In genomic region chr8:85073041-85073612, GRCm38 (mm10) we compare ENCODE assay signal across 9 mouse cellular contexts. TPM values are rescaled to one million over a fixed set of nuclear protein-coding genes. Genes with fewer than 3 reads are reported as not detected.
A peak's percentile ranks its signal among the peaks of the same experiment; 100 is the strongest.
DNase-seq lines count a peak whose midpoint lies in the region; ATAC-seq and TF ChIP-seq lines count a peak whose summit lies in the region.
"Had no signal": no experiment of that assay in that cellular context is flagged by ENCODE, and none has a peak within 500 bp of the region (broad histone marks: within the 10 kb centered on the region; RNA-seq: fewer than 3 reads in every experiment).

No protein-coding gene starts in this region.

- 91% methylated on average over 15 of the region's 15 CpGs for WGBS in forebrain, embryonic 13.5 days
- WGBS in forebrain, embryonic 16.5 days = 94% methylated on average over 15 of the region's 15 CpGs
- 87% methylated on average over 15 of the region's 15 CpGs for WGBS in lung, embryonic 15.5 days
- WGBS in lung, postnatal 0 days = 90% methylated on average over 15 of the region's 15 CpGs
- WGBS in hindbrain, embryonic 13.5 days = 93% methylated on average over 15 of the region's 15 CpGs

- peaks cover 19% of the 10 kb centered on the region for H3K4me1 ChIP-seq in forebrain, embryonic 13.5 days
- peaks cover 16% of the 10 kb centered on the region for H3K4me1 ChIP-seq in forebrain, embryonic 16.5 days (replicated peaks; ENCODE audit: control insufficient read depth, insufficient read depth, low read length)
- peaks cover 18% of the 10 kb centered on the region for H3K4me1 ChIP-seq in lung, embryonic 15.5 days
- no peaks in the 10 kb centered on the region; the same call in 1 of the 2 replicates for H3K4me1 ChIP-seq in lung, postnatal 0 days (ENCODE audit: insufficient read depth, low read depth, low read length)
- H3K4me1 ChIP-seq in hindbrain, embryonic 13.5 days (replicated peaks) = peaks cover 25% of the 10 kb centered on the region

- H3K27me3 ChIP-seq in forebrain, embryonic 13.5 days = no peaks in the 10 kb centered on the region
- no peaks in the 10 kb centered on the region for H3K27me3 ChIP-seq in forebrain, embryonic 16.5 days (replicated peaks; ENCODE audit: control insufficient read depth, insufficient read depth, low read length)
- no peaks in the 10 kb centered on the region for H3K27me3 ChIP-seq in lung, embryonic 15.5 days
- H3K27me3 ChIP-seq in lung, postnatal 0 days (replicated peaks; ENCODE audit: insufficient read depth, low read length) = no peaks in the 10 kb centered on the region
- no peaks in the 10 kb centered on the region for H3K27me3 ChIP-seq in hindbrain, embryonic 13.5 days
- H3K27me3 ChIP-seq in myocyte (ENCODE audit: control insufficient read depth, insufficient read depth, insufficient read length) = no peaks in the 10 kb centered on the region

- no peaks in the 10 kb centered on the region for H3K9me3 ChIP-seq in forebrain, embryonic 13.5 days (replicated peaks)
- no peaks in the 10 kb centered on the region for H3K9me3 ChIP-seq in forebrain, embryonic 16.5 days (ENCODE audit: control insufficient read depth, low read length)
- no peaks in the 10 kb centered on the region for H3K9me3 ChIP-seq in lung, embryonic 15.5 days
- no peaks in the 10 kb centered on the region for H3K9me3 ChIP-seq in lung, postnatal 0 days (ENCODE audit: low read length)
- no peaks in the 10 kb centered on the region for H3K9me3 ChIP-seq in hindbrain, embryonic 13.5 days

- no peak for ATAC-seq in forebrain, embryonic 13.5 days
- no peak for ATAC-seq in forebrain, embryonic 16.5 days
- no peak for ATAC-seq in lung, embryonic 15.5 days (ENCODE audit: borderline replicate concordance, extremely low read depth, low FRiP score, low TSS enrichment)
- ATAC-seq in lung, postnatal 0 days = no peak
- ATAC-seq in hindbrain, embryonic 13.5 days (ENCODE audit: low FRiP score) = no peak

- DNase-seq in lung, postnatal 0 days (ENCODE audit: low spot score) = no peak
- DNase-seq in adipocyte (ENCODE audit: low spot score) = no peak
- DNase-seq in retina, postnatal 1 day = no peak

- no peak for TF ChIP-seq EP300 in lung, postnatal 0 days (IDR thresholded peaks at IDR 0.05)

- no peak overlapping the region for H3K4me3 ChIP-seq in forebrain, embryonic 13.5 days
- H3K4me3 ChIP-seq in forebrain, embryonic 16.5 days (replicated peaks; ENCODE audit: low read length) = no peak overlapping the region
- no peak overlapping the region for H3K4me3 ChIP-seq in lung, embryonic 15.5 days
- H3K4me3 ChIP-seq in lung, postnatal 0 days (ENCODE audit: low read depth, low read length) = no peak overlapping the region
- no peak overlapping the region for H3K4me3 ChIP-seq in hindbrain, embryonic 13.5 days
- H3K4me3 ChIP-seq in myocyte = peak overlapping the region; percentile 82

- H3ac ChIP-seq in myocyte (ENCODE audit: control insufficient read depth, insufficient read length) = no peak overlapping the region

- H3K27ac ChIP-seq in forebrain, embryonic 13.5 days = no peak overlapping the region
- H3K27ac ChIP-seq in forebrain, embryonic 16.5 days (ENCODE audit: low read length) = no peak overlapping the region
- no peak overlapping the region for H3K27ac ChIP-seq in lung, embryonic 15.5 days
- H3K27ac ChIP-seq in lung, postnatal 0 days (ENCODE audit: low read length) = no peak overlapping the region
- no peak overlapping the region for H3K27ac ChIP-seq in hindbrain, embryonic 13.5 days

- TF ChIP-seq CTCF in lung, postnatal 0 days (IDR thresholded peaks at IDR 0.05) = no peak

- no peaks in the 10 kb centered on the region for H3K79me2 ChIP-seq in myocyte (ENCODE audit: control insufficient read depth, insufficient read depth)

- TF ChIP-seq POLR2A in myocyte (IDR thresholded peaks at IDR 0.05; ENCODE audit: insufficient read length, low read depth) = no peak

- H3K36me3 ChIP-seq in forebrain, embryonic 13.5 days (ENCODE audit: poor library complexity, severe bottlenecking) = peaks cover 45% of the 10 kb centered on the region
- H3K36me3 ChIP-seq in forebrain, embryonic 16.5 days (ENCODE audit: control insufficient read depth, insufficient read depth) = peaks cover 18% of the 10 kb centered on the region
- H3K36me3 ChIP-seq in lung, embryonic 15.5 days = peaks cover 34% of the 10 kb centered on the region
- H3K36me3 ChIP-seq in lung, postnatal 0 days (ENCODE audit: insufficient read depth, low read length) = no peaks in the 10 kb centered on the region
- H3K36me3 ChIP-seq in hindbrain, embryonic 13.5 days = peaks cover 51% of the 10 kb centered on the region
- peaks cover 12% of the 10 kb centered on the region for H3K36me3 ChIP-seq in myocyte (ENCODE audit: control insufficient read depth, insufficient read depth)

- H3K4me2 ChIP-seq in forebrain, embryonic 13.5 days = peak overlapping the region; percentile 73
- H3K4me2 ChIP-seq in forebrain, embryonic 16.5 days (ENCODE audit: low read length) = no peak overlapping the region
- peak overlapping the region; percentile 72; the same call in 1 of the 2 replicates for H3K4me2 ChIP-seq in lung, embryonic 15.5 days
- no peak overlapping the region for H3K4me2 ChIP-seq in lung, postnatal 0 days (replicated peaks; ENCODE audit: low read depth, low read length)
- peak overlapping the region; percentile 68 for H3K4me2 ChIP-seq in hindbrain, embryonic 13.5 days
- peak overlapping the region; percentile 61 for H3K4me2 ChIP-seq in myocyte (ENCODE audit: low read depth)

- no peak overlapping the region for H3K9ac ChIP-seq in forebrain, embryonic 13.5 days
- no peak overlapping the region for H3K9ac ChIP-seq in forebrain, embryonic 16.5 days (replicated peaks; ENCODE audit: low read depth, low read length)
- H3K9ac ChIP-seq in lung, embryonic 15.5 days = no peak overlapping the region
- no peak overlapping the region for H3K9ac ChIP-seq in lung, postnatal 0 days (replicated peaks; ENCODE audit: low read depth)
- no peak overlapping the region for H3K9ac ChIP-seq in hindbrain, embryonic 13.5 days

TF ChIP-seq in myocyte, 11 proteins besides CTCF, POLR2A, EP300 and RAD21:
- TF ChIP-seq MYOD1 (IDR thresholded peaks at IDR 0.05; ENCODE audit: control insufficient read depth in 1 of 3, insufficient read length in 2 of 3, low read depth in 2 of 3) (no peak), TCF12 (IDR thresholded peaks at IDR 0.05; ENCODE audit: insufficient read depth, poor library complexity, severe bottlenecking) (no peak), MAX (IDR thresholded peaks at IDR 0.05; ENCODE audit: low read depth) (no peak), POLR2AphosphoS2 (IDR thresholded peaks at IDR 0.05; ENCODE audit: insufficient read length, low read depth) (no peak), E2F4 (IDR thresholded peaks at IDR 0.05; ENCODE audit: insufficient read depth) (no peak), MYOG (IDR thresholded peaks at IDR 0.05; ENCODE audit: control insufficient read depth in 1 of 3, insufficient read depth in 1 of 3, insufficient read length in 2 of 3, low read depth in 2 of 3) (no peak)

RNA-seq across cellular contexts. Expression of gene Dhps, which starts 1.6 kb away (rescaled TPM):
- 79.5 TPM in 2 replicates for polyA plus RNA-seq in forebrain, embryonic 13.5 days (2015; fragmentation: Nextera tagmentation; extraction: Ambion mirVana)
- 87.2 and 98.7 TPM in 2 replicates for polyA plus RNA-seq in forebrain, embryonic 16.5 days (2015; fragmentation: Nextera tagmentation; extraction: Ambion mirVana)
- 54.4 and 56.8 TPM in 2 replicates for polyA plus RNA-seq in lung, embryonic 15.5 days (2015; fragmentation: Nextera tagmentation; extraction: Ambion mirVana)
- polyA plus RNA-seq in lung, postnatal 0 days (2015; fragmentation: Nextera tagmentation; extraction: Ambion mirVana) = 44.2 and 48.3 TPM in 2 replicates
- 90.5 and 96.4 TPM in 2 replicates for polyA plus RNA-seq in hindbrain, embryonic 13.5 days (2015; fragmentation: Nextera tagmentation; extraction: Ambion mirVana)
- polyA plus RNA-seq in myocyte (2012; fragmentation: generic; extraction: Trizol) = 86.7 TPM

RNA-seq across cellular contexts. Expression of gene Gm5741, which starts 5.3 kb away (rescaled TPM):
- 0.88 and 0.93 TPM in 2 replicates for polyA plus RNA-seq in forebrain, embryonic 13.5 days (2015; fragmentation: Nextera tagmentation; extraction: Ambion mirVana)
- polyA plus RNA-seq in forebrain, embryonic 16.5 days (2015; fragmentation: Nextera tagmentation; extraction: Ambion mirVana) = 0.84 TPM in 1 of 2 replicates, not detected in the other
- not detected in 2 replicates for polyA plus RNA-seq in lung, embryonic 15.5 days (2015; fragmentation: Nextera tagmentation; extraction: Ambion mirVana)
- not detected in 2 replicates for polyA plus RNA-seq in lung, postnatal 0 days (2015; fragmentation: Nextera tagmentation; extraction: Ambion mirVana)
- polyA plus RNA-seq in hindbrain, embryonic 13.5 days (2015; fragmentation: Nextera tagmentation; extraction: Ambion mirVana) = 0.78 and 1.3 TPM in 2 replicates
- polyA plus RNA-seq in myocyte (2012; fragmentation: generic; extraction: Trizol) = 0.31 TPM
- polyA plus RNA-seq: liver, embryonic 16.5 days had no signal

RNA-seq across cellular contexts. Expression of gene Wdr83os, which starts 7.4 kb away (rescaled TPM):
- 136 and 137 TPM in 2 replicates for polyA plus RNA-seq in forebrain, embryonic 13.5 days (2015; fragmentation: Nextera tagmentation; extraction: Ambion mirVana)
- 129 and 133 TPM in 2 replicates for polyA plus RNA-seq in forebrain, embryonic 16.5 days (2015; fragmentation: Nextera tagmentation; extraction: Ambion mirVana)
- 140 and 145 TPM in 2 replicates for polyA plus RNA-seq in lung, embryonic 15.5 days (2015; fragmentation: Nextera tagmentation; extraction: Ambion mirVana)
- polyA plus RNA-seq in lung, postnatal 0 days (2015; fragmentation: Nextera tagmentation; extraction: Ambion mirVana) = 88.9 and 95.6 TPM in 2 replicates
- polyA plus RNA-seq in hindbrain, embryonic 13.5 days (2015; fragmentation: Nextera tagmentation; extraction: Ambion mirVana) = 109 and 112 TPM in 2 replicates
- 166 TPM for polyA plus RNA-seq in myocyte (2012; fragmentation: generic; extraction: Trizol)

RNA-seq across cellular contexts. Expression of gene Wdr83, which starts 8.0 kb away (rescaled TPM):
- polyA plus RNA-seq in forebrain, embryonic 13.5 days (2015; fragmentation: Nextera tagmentation; extraction: Ambion mirVana) = 52.9 and 57.8 TPM in 2 replicates
- polyA plus RNA-seq in forebrain, embryonic 16.5 days (2015; fragmentation: Nextera tagmentation; extraction: Ambion mirVana) = 53.1 and 61.1 TPM in 2 replicates
- 44.3 and 44.7 TPM in 2 replicates for polyA plus RNA-seq in lung, embryonic 15.5 days (2015; fragmentation: Nextera tagmentation; extraction: Ambion mirVana)
- 26.7 and 27.0 TPM in 2 replicates for polyA plus RNA-seq in lung, postnatal 0 days (2015; fragmentation: Nextera tagmentation; extraction: Ambion mirVana)
- 50.5 and 53.0 TPM in 2 replicates for polyA plus RNA-seq in hindbrain, embryonic 13.5 days (2015; fragmentation: Nextera tagmentation; extraction: Ambion mirVana)
- polyA plus RNA-seq in myocyte (2012; fragmentation: generic; extraction: Trizol) = 26.8 TPM

RNA-seq across cellular contexts. Expression of gene Man2b1, which starts 9.9 kb away (rescaled TPM):
- 14.6 and 14.7 TPM in 2 replicates for polyA plus RNA-seq in forebrain, embryonic 13.5 days (2015; fragmentation: Nextera tagmentation; extraction: Ambion mirVana)
- polyA plus RNA-seq in forebrain, embryonic 16.5 days (2015; fragmentation: Nextera tagmentation; extraction: Ambion mirVana) = 15.6 and 17.7 TPM in 2 replicates
- 35.9 and 40.1 TPM in 2 replicates for polyA plus RNA-seq in lung, embryonic 15.5 days (2015; fragmentation: Nextera tagmentation; extraction: Ambion mirVana)
- polyA plus RNA-seq in lung, postnatal 0 days (2015; fragmentation: Nextera tagmentation; extraction: Ambion mirVana) = 38.4 and 40.6 TPM in 2 replicates
- 17.7 and 19.4 TPM in 2 replicates for polyA plus RNA-seq in hindbrain, embryonic 13.5 days (2015; fragmentation: Nextera tagmentation; extraction: Ambion mirVana)
- 7.6 TPM for polyA plus RNA-seq in myocyte (2012; fragmentation: generic; extraction: Trizol)

Comparison
In these comparisons a context has a peak if more than half of its experiments do, and no peak if none do; other contexts are left out.
1. H3K4me2 ChIP-seq: peak in forebrain, embryonic 13.5 days (single experiment), lung, embryonic 15.5 days (single experiment), hindbrain, embryonic 13.5 days (single experiment) and myocyte (single experiment); none in forebrain, embryonic 16.5 days (single experiment) and lung, postnatal 0 days (single experiment).